Mouse (Mus musculus) heart, embryonic 15.5 days (tissue): ENCODE measurements at regions not wholly inside any gene's neighbourhood (a gene's known extent, or its start where the extent isn't known, plus 50 kb on each side); places are given as distances from the start of the nearest gene placed in this dataset.

Experiments used
- ATAC-seq: fragments of 200-750 bp; cut with Nextera tagmentation; replicated peaks from 2 replicates; pipeline ENCODE4 v1.8.0; 2017; ENCODE audit warnings: low read depth, moderate TSS enrichment; ENCODE audit not compliant: insufficient number of reproducible peaks, insufficient read depth, low FRiP score
- H3K27ac ChIP-seq: fragments of 300-500 bp; sonication (generic); 2 replicates; pipeline ENCODE4 v1.5.1; 2015; ENCODE audit warnings: mild to moderate bottlenecking, inconsistent platforms
- H3K27me3 ChIP-seq: fragments of 300-500 bp; sonication (generic); 2 replicates; pipeline ENCODE4 v1.6.1; 2015; ENCODE audit warnings: inconsistent platforms
- H3K36me3 ChIP-seq: fragments of 300-500 bp; sonication (generic); 2 replicates; pipeline ENCODE4 v1.6.1; 2015; ENCODE audit warnings: mild to moderate bottlenecking, inconsistent platforms
- H3K4me1 ChIP-seq: fragments of 300-500 bp; sonication (generic); replicated peaks from 2 replicates; pipeline ENCODE4 v1.6.1; 2015; ENCODE audit warnings: inconsistent platforms
- H3K4me2 ChIP-seq: fragments of 300-500 bp; sonication (generic); 2 replicates; pipeline ENCODE4 v1.6.1; 2015; ENCODE audit warnings: inconsistent platforms, mild to moderate bottlenecking, moderate library complexity
- H3K4me3 ChIP-seq: fragments of 300-500 bp; sonication (generic); 2 replicates; pipeline ENCODE4 v1.5.1; 2015; ENCODE audit warnings: mild to moderate bottlenecking, inconsistent platforms
- H3K9ac ChIP-seq: fragments of 300-500 bp; sonication (generic); 2 replicates; pipeline ENCODE4 v1.6.1; 2015; ENCODE audit warnings: mild to moderate bottlenecking, inconsistent platforms
- H3K9me3 ChIP-seq: fragments of 300-500 bp; sonication (generic); replicated peaks from 2 replicates; pipeline ENCODE4 v1.6.1; 2016; ENCODE audit warnings: inconsistent platforms
- WGBS: fragments of 180-500 bp; shearing (Covaris S2); methylation state at CpG from one replicate; pipeline ENCODE4 v1.1.7; 2015; ENCODE audit warnings: mixed read lengths; 5-methylcytosine and 5-hydroxymethylcytosine counted together

DNA sequence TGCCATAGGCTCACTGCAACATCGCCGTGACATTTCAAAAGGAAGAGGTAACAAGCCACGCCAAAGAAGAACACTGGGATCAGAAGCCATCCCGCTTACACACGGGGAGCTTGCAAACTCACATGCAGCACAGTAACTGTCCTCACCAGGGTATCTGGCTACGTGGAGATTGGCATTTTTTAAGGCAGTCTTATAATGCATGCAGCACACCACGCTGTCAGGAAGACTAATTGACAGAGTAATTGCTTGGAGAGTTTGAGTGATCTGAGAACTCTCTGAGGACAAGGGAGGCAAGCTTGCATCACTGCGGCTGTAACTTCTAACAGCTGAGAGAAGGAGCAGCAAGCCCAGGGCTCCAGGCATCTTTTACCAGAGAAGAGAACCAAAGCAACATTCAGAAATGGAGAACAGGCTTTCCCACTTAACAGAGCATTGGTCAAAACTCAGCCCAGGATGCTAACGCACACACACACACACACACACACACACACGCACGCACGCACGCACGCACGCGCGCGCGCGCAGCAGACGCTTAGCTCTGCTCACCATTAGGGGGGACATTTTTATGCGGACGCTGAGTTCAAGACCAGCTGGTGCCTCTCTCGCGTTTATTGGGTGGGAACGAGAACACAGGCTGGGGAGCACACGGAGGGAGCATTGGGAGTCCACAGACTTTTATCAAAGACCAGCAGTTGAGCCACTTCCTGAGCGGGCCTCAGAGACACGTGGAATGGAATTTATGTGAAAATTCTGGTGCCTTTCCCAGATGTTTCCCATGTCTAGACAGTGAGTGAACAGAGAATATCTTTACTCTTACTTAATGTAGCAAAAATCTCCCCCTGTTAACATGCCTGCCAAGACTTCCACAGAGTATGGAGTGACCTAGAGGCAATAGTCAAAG lies 66.6 kb downstream of the 1700129C05Rik start:
- peak overlapping the region; percentile 43 for H3K27ac ChIP-seq
- no peaks in the 10 kb centered on the region for H3K36me3 ChIP-seq
- H3K4me3 ChIP-seq: peak overlapping the region; percentile 5; the same call in 1 of the 2 replicates
- peak; percentile 76 for ATAC-seq
- H3K4me1 ChIP-seq: peaks cover 6% of the 10 kb centered on the region; the same call in 1 of the 2 replicates
- H3K27me3 ChIP-seq: no peaks in the 10 kb centered on the region
- H3K4me2 ChIP-seq: peak overlapping the region; percentile 39
- H3K9ac ChIP-seq: no peak overlapping the region
- H3K9me3 ChIP-seq: no peaks in the 10 kb centered on the region
- WGBS: 35% methylated on average over 29 of the region's 29 CpGs

DNA sequence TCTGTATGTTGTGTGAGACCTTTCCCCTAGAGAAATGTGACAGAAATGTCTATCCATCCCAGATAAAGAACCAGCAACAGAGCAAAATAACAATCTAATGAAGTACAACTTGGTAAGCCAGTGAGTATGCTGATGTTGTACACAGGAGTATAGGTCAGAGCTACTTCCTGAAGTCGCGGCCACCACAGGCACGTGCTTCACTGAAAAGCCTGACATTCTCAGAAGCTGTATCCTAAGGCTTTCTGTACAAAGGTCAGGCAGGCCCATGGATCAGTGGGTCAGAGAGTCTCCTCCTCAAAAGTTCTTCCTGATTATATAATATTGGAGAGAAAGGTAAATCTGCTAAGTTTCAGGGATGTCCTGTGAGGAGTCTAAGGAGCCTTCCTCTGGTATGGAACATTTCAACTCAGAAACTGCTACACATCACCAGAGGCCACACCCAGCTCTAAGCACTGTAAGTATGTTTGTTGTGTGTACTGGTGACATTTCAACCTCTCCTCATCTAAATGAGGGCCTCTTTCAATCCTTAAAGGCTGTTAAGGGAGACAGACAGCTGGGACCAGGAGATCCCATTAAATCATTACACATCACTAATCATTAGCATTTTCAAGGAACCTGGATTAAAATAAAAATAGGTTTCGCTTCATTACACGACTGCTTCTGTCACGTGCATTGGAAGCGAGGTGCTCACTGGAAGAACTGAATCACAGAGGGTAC lies 70.2 kb downstream of the 1700129C05Rik start:
- H3K4me3 ChIP-seq: no peak overlapping the region
- H3K36me3 ChIP-seq: no peaks in the 10 kb centered on the region
- peaks cover 6% of the 10 kb centered on the region; the same call in 1 of the 2 replicates for H3K4me1 ChIP-seq
- no peak overlapping the region for H3K9ac ChIP-seq
- 83% methylated on average over 7 of the region's 7 CpGs for WGBS
- H3K9me3 ChIP-seq: no peaks in the 10 kb centered on the region
- no peak overlapping the region for H3K4me2 ChIP-seq
- no peak for ATAC-seq
- no peaks in the 10 kb centered on the region for H3K27me3 ChIP-seq
- H3K27ac ChIP-seq: no peak overlapping the region

DNA sequence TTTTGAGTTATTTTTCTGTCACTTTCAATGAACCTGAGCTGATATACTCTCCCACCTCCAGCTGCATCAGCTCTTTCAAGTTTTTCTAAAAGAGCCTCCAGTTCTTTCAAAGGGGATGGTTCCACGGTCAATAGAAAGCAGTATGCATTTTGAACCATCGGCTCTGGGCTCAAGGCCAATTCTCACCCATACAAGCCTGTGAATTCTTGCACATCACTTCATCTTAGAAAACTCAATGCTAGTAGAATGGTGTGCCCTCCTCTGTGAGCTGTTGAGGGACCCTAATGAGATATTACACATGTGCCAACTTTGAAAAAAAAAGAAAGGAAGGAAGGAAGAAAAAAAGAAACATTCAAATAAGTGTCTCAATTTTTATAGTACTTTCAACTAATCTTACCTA lies 72.6 kb downstream of the 1700129C05Rik start:
- Histone ChIP-seq H3K4me2 (no peak overlapping the region), H3K36me3 (no peaks in the 10 kb centered on the region), H3K9me3 (no peaks in the 10 kb centered on the region), H3K4me3 (no peak overlapping the region), H3K27ac (no peak overlapping the region), H3K9ac (no peak overlapping the region), H3K4me1 (no peaks in the 10 kb centered on the region), H3K27me3 (no peaks in the 10 kb centered on the region)
- WGBS: 66% methylated on average over 2 of the region's 2 CpGs
- no peak for ATAC-seq

DNA sequence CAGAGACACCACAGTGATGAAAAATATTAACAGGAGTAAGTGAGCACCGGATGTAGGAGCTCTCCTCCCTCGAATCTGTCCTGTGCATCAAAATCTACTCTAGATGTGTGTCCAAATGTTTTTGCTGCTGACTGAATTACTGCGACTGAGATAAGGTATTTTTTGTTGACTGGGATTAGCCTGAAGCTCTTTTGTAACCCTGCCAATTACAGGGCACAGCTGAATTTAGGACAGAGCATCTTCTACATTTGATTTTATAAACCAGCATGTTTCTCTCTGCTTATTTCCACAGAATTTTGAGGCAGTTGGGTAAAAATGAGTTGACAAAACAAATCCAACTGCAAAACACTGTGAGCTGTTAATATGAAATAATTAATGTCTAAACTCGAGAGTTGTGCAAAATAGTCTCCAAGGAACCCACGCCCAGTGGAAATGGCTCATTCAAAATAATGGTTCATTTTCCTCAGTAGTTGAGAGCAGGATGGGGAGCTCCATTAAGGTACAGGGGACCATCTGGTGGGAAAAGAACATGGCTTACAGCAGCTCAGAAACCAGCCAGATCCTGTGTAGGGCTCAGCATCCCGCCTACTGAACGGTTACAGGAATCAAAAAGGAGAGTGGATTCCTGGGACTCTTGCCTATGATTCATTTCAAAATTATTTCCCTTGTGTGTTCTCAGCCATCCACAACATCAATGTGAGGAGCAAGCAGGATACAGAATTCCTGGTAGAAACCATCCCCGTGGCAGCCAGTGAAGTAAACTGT lies 76.1 kb downstream of the 1700129C05Rik start:
- no peak overlapping the region for H3K27ac ChIP-seq
- H3K9me3 ChIP-seq: no peaks in the 10 kb centered on the region
- H3K4me3 ChIP-seq: no peak overlapping the region
- no peaks in the 10 kb centered on the region for H3K4me1 ChIP-seq
- 66% methylated on average over 8 of the region's 8 CpGs for WGBS
- no peaks in the 10 kb centered on the region for H3K27me3 ChIP-seq
- H3K36me3 ChIP-seq: no peaks in the 10 kb centered on the region
- H3K4me2 ChIP-seq: no peak overlapping the region
- no peak overlapping the region for H3K9ac ChIP-seq
- ATAC-seq: no peak

DNA sequence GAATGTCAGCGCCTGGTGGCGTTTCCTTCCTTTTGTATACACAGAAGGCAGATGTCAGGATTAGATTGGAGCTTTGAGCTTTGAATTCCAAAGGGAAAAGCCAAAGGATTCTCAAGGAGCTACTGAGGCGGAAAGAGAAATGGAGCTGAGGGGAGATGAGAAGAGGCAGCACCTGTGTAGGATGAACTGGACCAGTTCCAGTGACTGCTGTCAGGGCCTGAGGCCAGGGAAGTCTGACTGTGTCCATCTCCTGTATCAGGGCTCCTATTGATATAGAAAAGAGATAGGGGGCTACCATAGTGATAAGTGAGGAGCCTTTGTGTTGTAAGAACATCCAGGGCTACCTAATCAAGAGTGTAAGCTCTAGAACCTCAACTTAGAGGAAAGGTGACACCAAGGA lies 79.5 kb downstream of the 1700129C05Rik start:
- Histone ChIP-seq H3K27me3 (no peaks in the 10 kb centered on the region), H3K9me3 (no peaks in the 10 kb centered on the region), H3K9ac (no peak overlapping the region), H3K4me1 (no peaks in the 10 kb centered on the region), H3K27ac (no peak overlapping the region), H3K4me2 (no peak overlapping the region), H3K4me3 (no peak overlapping the region), H3K36me3 (no peaks in the 10 kb centered on the region)
- WGBS: 85% methylated on average over 3 of the region's 3 CpGs
- no peak for ATAC-seq

DNA sequence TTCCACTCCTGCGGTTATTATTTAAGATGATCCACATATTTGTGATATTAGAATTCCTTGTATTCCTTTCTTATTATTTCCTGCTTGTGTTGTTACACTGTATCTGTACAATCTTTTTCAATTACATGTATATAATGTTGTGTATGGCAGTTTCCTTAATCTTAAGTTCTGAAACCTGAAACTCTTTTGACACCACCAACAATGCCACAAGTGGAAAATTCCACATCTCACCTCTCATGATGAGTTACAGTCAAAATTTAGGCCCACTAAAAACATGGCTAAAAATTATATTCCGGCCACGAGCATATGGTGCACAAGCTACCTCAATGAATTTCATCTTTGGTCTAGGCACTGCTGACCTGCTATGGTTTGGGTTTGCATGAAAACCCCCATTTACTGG lies 85.9 kb downstream of the 1700129C05Rik start:
- no peak for ATAC-seq
- no peak overlapping the region for H3K9ac ChIP-seq
- 90% methylated on average over 3 of the region's 3 CpGs for WGBS

DNA sequence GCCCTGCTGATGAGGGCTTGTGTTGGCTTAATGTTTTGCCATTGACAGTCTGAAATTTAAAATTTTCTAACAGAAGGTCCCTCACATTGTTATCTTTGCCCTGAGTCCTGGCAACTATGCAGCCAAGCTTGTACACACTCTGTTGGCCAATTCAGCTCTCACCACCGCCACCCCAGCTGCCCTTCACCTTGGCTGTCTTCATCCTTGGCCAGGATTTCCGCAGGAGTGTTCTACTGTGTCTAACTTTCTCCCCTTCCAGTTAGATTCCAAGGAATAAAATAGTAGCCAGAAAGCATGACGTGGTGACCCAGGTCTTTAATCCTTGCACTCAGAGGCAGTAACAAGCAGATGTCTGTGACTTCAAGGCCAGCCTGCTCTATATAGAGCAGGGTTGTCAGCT lies 87.4 kb downstream of the 1700129C05Rik start:
- ATAC-seq: no peak
- Histone ChIP-seq H3K36me3 (no peaks in the 10 kb centered on the region), H3K9me3 (no peaks in the 10 kb centered on the region), H3K27me3 (no peaks in the 10 kb centered on the region), H3K4me1 (no peaks in the 10 kb centered on the region), H3K4me2 (no peak overlapping the region), H3K27ac (no peak overlapping the region), H3K9ac (no peak overlapping the region), H3K4me3 (no peak overlapping the region)
- WGBS: 77% methylated on average over 3 of the region's 3 CpGs

More for the DNA sequence above, 85.9 kb downstream of the 1700129C05Rik start:
- Histone ChIP-seq H3K4me2 (no peak overlapping the region), H3K36me3 (no peaks in the 10 kb centered on the region), H3K4me1 (no peaks in the 10 kb centered on the region), H3K9me3 (no peaks in the 10 kb centered on the region), H3K27me3 (no peaks in the 10 kb centered on the region), H3K4me3 (no peak overlapping the region), H3K27ac (no peak overlapping the region)

DNA sequence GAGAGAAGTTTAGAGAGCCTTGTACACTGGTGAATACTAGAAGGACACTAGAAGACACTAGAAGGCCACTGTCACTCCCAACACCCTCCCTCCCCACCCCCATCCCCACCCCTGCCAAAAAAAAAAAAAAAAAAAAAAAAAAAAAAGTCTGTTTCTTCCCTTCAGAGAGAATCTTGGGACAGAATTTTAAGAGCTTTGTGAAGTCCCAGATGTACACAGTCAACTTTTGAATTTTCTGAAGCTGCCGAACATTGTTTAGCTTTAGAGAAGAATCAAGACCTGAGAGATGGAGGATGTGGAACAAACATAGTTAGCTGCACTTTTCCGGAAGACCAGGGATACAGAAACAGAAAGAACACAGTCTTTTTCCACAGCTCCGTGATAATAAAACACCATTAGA lies 90.3 kb downstream of the 1700129C05Rik start:
- H3K27me3 ChIP-seq: no peaks in the 10 kb centered on the region
- no peak overlapping the region for H3K4me3 ChIP-seq
- no peak for ATAC-seq
- H3K4me1 ChIP-seq: no peaks in the 10 kb centered on the region
- no peak overlapping the region for H3K27ac ChIP-seq
- no peaks in the 10 kb centered on the region for H3K9me3 ChIP-seq
- no peak overlapping the region for H3K9ac ChIP-seq
- no peak overlapping the region for H3K4me2 ChIP-seq
- 78% methylated on average over 3 of the region's 3 CpGs for WGBS
- H3K36me3 ChIP-seq: no peaks in the 10 kb centered on the region

DNA sequence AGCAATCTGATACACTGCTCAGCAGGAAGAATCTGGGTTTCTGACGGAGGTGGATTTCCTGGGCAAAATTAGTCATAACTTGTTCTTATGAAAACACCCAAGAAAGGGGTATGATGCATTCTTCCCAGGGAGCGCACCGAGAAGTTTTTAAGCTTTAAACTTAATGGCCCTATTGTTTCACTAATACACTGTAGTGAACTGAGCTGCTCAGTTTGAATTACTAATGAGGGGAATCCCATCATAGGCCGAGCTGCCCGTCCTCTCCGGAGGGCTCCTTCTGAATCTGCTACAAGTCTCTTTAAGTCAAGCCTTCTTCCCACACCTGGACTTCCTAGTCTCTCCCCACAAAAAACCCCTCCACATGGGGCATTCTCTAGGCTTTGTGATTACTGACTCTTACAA lies 91.2 kb downstream of the 1700129C05Rik start:
- Histone ChIP-seq H3K4me2 (no peak overlapping the region), H3K27me3 (no peaks in the 10 kb centered on the region), H3K9me3 (no peaks in the 10 kb centered on the region), H3K9ac (no peak overlapping the region), H3K36me3 (no peaks in the 10 kb centered on the region), H3K4me1 (no peaks in the 10 kb centered on the region), H3K4me3 (no peak overlapping the region), H3K27ac (no peak overlapping the region)
- no peak for ATAC-seq
- 47% methylated on average over 6 of the region's 6 CpGs for WGBS

DNA sequence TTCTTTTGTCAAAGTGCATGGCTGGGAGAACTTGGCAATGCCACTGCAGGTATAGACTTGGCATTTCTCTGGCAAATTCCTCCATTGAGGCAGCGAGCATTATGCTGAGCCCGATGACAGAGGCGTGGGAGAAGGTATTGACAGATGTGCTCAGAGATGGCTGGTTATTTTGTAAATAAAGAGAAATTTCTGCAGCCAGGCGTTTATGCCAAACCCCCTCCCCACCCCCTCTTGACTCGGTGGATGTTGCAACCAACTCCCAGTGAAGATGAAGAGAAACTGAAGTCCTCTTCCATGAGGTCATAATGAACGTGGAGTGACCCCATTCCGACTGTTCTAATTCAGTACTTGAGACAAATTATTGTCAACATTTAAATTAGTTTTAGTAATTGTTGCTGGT lies 97.0 kb downstream of the 1700129C05Rik start:
- H3K27me3 ChIP-seq: no peaks in the 10 kb centered on the region

DNA sequence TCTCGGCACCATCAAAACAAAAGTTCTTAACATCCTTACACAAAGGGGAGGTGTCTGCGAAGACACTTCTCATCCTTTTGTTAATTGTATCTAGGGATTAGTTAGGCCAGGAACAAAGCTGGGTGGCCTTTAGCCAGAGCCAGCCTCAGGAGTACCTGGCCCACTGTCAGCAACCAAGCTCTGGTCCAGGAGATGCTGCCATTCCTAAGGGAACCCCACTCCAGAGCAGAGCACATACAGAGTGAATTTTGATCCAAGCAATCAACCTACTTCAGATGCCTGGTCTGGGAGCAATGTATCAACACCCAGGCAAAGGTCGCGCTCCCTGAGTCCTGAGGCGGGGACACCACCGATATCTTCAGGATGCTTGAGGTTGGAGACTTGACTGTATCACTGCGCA lies 97.5 kb downstream of the 1700129C05Rik start:
- H3K9ac ChIP-seq: no peak overlapping the region
- no peaks in the 10 kb centered on the region for H3K36me3 ChIP-seq
- H3K27ac ChIP-seq: no peak overlapping the region
- no peaks in the 10 kb centered on the region for H3K27me3 ChIP-seq
- 83% methylated on average over 7 of the region's 7 CpGs for WGBS
- no peak for ATAC-seq
- H3K4me2 ChIP-seq: no peak overlapping the region
- H3K9me3 ChIP-seq: no peaks in the 10 kb centered on the region
- no peaks in the 10 kb centered on the region for H3K4me1 ChIP-seq
- no peak overlapping the region for H3K4me3 ChIP-seq

More for the DNA sequence above, 97.0 kb downstream of the 1700129C05Rik start:
- H3K27ac ChIP-seq: no peak overlapping the region
- no peaks in the 10 kb centered on the region for H3K36me3 ChIP-seq
- no peak overlapping the region for H3K4me2 ChIP-seq
- H3K9me3 ChIP-seq: no peaks in the 10 kb centered on the region
- no peak for ATAC-seq
- 80% methylated on average over 7 of the region's 7 CpGs for WGBS
- no peaks in the 10 kb centered on the region for H3K4me1 ChIP-seq
- H3K9ac ChIP-seq: no peak overlapping the region
- no peak overlapping the region for H3K4me3 ChIP-seq
